Mouse (Mus musculus): ENCODE measurements at regions not wholly inside any gene's neighbourhood (a gene's known extent, or its start where the extent isn't known, plus 50 kb on each side); places are given as distances from the start of the nearest gene placed in this dataset.

- DNase-seq (ENCODE audit: extremely low read depth, low read depth, low spot score): no peak
These were observed 234.9 kb downstream of the Rybp start for GRCm38 (mm10) chr6:100052406-100052805.

DNA sequence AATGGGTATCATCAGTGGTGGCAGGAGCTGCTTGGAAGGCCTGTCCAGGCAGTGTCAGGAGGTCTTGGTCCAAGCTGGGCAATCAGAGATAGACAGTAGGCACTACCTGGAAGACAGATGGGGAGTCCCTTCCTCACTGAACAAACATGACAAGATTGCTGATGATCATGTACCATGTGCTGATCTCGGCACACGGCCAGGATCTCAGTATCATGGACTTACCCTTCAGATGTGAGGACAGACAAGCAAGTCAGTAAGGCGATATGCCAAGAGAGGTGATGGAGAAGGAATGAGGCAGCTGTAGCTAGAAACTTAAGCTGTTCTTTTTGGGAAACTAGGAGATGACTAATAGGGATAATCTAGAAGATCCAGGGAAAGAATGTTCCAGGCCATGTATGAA, 238.2 kb downstream of the Rybp start:
- no peak for DNase-seq (ENCODE audit: extremely low read depth, low read depth, low spot score)

GRCm38 (mm10) chr6:100046186-100046990, 240.9 kb downstream of the Rybp start:
- DNase-seq (ENCODE audit: extremely low read depth, low read depth, low spot score): no peak

GRCm38 (mm10) chr6:100045109-100045508, 242.2 kb downstream of the Rybp start:
- DNase-seq (ENCODE audit: extremely low read depth, low read depth, low spot score): no peak

DNA sequence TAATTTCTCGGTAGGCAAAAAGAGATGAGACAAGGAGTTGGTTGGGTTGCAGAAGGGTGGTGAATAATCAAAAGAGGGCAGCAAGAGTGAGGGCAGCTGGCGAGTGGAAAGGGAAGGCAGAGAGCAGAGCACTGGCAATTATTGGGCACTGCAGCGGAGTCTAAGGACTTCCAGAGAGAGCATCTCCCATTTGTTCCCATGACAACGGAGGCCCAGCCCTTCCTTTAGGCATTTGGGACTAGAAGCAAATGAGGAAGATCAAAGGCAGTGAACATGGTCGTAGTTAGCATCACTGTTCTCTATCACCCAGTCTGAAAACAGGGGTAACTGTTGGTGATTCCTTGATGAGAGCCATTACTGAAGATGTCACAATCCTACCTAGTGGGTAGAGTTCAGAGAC, 246.1 kb downstream of the Rybp start:
- DNase-seq (ENCODE audit: extremely low read depth, low read depth, low spot score): no peak

DNA sequence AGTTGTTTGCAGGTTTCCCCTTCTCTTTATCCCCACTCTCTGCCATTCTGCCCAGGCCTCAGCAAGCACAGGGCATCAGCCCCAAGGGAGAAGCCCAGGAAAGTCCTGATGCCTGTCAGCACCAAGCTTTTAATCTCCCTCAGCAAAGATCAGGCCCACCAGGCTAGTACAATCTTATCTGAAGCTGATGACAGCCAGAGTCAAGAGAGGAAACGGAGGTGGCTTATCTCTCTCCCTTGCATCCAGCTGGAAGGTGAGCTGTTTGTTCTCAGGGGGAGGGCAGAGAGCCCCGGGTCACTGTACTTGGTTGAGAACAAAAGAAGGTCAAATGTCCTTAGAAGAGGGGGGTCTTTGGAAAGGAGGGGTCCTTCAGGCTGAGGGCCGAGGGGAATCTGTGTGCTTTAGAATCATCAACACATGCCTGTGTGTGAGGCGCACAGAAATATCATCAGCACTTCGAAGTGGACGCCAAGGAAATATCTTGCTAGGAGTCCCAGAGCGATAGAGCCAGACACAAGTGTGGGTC, 246.8 kb downstream of the Rybp start:
- no peak for DNase-seq (ENCODE audit: extremely low read depth, low read depth, low spot score)

DNA sequence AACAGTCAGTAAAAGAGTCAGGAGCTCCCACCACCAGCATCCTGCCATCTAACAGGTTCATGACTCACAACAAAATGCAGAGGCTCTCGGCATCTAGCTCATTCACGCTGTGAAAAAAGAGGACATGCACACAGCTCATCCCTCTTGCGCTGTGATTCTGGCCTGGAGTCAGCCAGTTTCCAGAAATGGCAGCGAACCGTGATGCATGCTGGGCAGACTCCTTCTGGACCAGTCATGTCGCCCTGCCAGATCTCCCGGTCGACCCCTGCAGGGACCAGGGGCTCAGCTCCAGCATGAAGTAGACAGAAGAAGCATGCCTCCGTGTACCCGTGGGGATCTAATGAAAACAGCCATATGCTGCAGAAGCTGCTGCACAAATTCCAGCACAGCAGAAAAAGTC, 254.6 kb downstream of the Rybp start:
- no peak for DNase-seq (ENCODE audit: extremely low read depth, low read depth, low spot score)

- DNase-seq (ENCODE audit: extremely low read depth, low read depth, low spot score): no peak
These were observed 256.8 kb downstream of the Rybp start for GRCm38 (mm10) chr6:100030522-100030921.

GRCm38 (mm10) chr6:100030010-100030409, 257.3 kb downstream of the Rybp start:
- no peak for DNase-seq (ENCODE audit: extremely low read depth, low read depth, low spot score)

GRCm38 (mm10) chr6:100027524-100027923, 259.8 kb downstream of the Rybp start:
- DNase-seq (ENCODE audit: extremely low read depth, low read depth, low spot score): no peak

GRCm38 (mm10) chr6:100025531-100025951, 261.7 kb downstream of the Rybp start:
- DNase-seq (ENCODE audit: extremely low read depth, low read depth, low spot score): peak; percentile 66

DNA sequence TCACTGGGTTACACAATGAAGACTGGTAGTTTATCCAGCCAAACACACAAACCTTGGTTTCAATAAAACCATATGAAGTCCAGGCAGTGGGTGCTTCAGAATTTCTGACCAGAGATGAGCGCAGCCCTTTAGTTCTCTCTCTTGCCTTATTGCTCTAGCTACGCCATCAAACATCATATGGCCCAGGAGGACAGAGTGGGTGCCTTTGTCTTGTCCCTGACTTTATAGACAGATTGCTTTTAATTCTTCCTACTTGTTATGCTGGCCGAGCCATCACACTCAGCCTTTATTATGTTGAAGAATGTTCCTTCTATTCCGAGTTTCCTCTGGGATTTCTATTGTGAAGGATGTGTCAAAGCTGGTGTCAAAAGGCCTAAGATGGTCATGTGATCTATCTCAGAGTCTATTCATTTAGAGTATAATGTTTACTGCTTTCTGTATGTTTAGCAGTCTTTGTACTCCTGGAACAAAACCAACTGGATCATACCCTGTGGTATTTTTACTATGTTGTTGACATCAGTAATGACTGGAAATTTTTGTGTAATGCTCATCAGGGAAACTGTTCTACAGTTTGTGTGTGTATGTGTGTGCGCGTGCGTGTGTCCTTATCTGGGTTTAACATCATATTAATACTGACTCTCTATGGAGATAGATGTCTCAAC, 263.7 kb downstream of the Rybp start:
- no peak for DNase-seq (ENCODE audit: extremely low read depth, low read depth, low spot score)

- DNase-seq (ENCODE audit: extremely low read depth, low read depth, low spot score): no peak
These were observed 268.3 kb downstream of the Rybp start for GRCm38 (mm10) chr6:100019016-100019415.

- no peak for DNase-seq (ENCODE audit: extremely low read depth, low read depth, low spot score)
These were observed 273.3 kb downstream of the Rybp start for GRCm38 (mm10) chr6:100013949-100014348.

- DNase-seq (ENCODE audit: extremely low read depth, low read depth, low spot score): no peak
These were observed 275.7 kb downstream of the Rybp start for GRCm38 (mm10) chr6:100011520-100012062.

DNA sequence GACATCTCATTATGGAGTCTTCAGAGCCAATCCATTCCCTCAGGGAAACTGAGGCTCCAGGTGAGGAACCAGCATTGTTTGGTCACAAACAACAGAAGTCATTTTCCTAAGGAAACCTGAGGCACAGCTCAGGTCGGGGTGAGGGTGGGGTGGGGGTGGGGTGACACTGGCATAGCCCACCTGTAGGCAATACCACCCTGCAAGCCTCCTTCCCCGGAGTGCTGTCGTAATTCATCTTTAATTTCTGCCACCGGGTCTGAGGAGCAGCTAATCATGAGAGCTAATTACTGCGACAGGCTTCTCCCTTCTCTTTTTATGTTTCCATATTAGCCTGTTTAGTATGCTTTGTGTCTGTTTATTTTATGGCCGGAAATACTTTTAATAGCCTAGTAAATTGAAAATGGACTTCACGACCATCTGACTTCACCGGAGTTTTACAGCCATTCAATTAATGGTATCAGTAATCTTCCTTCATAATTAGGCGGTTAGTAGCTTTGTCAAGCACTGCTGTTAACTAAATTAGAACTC, 276.3 kb downstream of the Rybp start:
- no peak for DNase-seq (ENCODE audit: extremely low read depth, low read depth, low spot score)

GRCm38 (mm10) chr6:99999711-100000365, 273.6 kb upstream of the Prok2 start:
- no peak for DNase-seq (ENCODE audit: extremely low read depth, low read depth, low spot score)

- DNase-seq (ENCODE audit: extremely low read depth, low read depth, low spot score): no peak
These were observed 270.1 kb upstream of the Prok2 start for GRCm38 (mm10) chr6:99995970-99996956.

GRCm38 (mm10) chr6:99994026-99994425, 267.8 kb upstream of the Prok2 start:
- DNase-seq (ENCODE audit: extremely low read depth, low read depth, low spot score): no peak

DNA sequence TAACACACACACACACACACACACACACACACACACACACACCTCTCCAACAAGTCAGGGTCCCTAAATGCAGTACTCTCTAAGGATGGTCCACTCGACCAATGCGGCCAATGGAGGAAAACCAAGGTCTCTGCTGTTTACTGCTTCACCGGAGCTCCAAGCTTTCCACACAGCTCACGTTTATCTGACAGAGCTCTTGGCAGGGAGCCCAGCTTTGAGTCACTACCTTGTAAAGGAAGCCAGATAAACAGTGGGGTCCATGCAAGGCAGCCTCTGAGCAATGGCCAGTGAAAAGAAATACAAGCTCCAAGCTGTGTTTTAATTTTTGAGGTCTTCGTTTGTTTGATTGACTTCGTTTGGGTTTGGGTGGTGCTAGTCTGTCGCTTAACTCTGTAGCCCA, 264.9 kb upstream of the Prok2 start:
- DNase-seq (ENCODE audit: extremely low read depth, low read depth, low spot score): no peak

Data from fat pad, adult 2 months (tissue).